Mouse (Mus musculus) ES-Bruce4 (cell line): ENCODE results near the gene Rpusd3.

Source experiments
- CTCF ChIP-seq: IDR thresholded peaks from one replicate; pipeline ENCODE4 v1.8.1; 2011; ENCODE audit warnings: low read depth, low read length
- POLR2A ChIP-seq: IDR thresholded peaks from one replicate; pipeline ENCODE4 v1.8.1; 2011; ENCODE audit warnings: low read length; ENCODE audit not compliant: insufficient read depth

DNA sequence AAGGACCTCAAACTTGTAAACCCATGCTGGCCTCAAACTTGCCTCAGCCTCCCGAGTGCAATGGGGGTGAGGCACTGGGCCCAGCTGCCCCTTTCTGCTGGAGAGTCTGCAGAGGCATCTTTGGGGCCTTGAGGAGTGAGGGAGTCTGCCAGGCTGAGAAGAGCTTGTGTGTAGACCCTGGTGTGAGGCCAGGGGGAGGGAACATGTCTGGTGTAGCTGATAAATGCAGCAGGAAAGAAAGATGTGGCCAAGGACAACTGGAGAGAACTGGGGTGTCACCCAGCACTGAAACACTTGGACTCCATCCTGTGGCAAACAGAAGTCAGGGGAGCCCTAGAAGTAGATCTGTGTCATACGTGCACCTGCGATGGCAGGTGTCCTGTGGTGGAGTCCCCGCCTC lies 45.6 kb downstream of the Rpusd3 start:
- TF ChIP-seq CTCF, result no peak
- no peak for TF ChIP-seq POLR2A
